Mouse (Mus musculus) MEL (cell line): ENCODE measurements around the gene Cyp2j12.

Experiments
- CTCF ChIP-seq, 3 experiments: IDR thresholded peaks in 2 of 3; conservative IDR thresholded peaks in 1 of 3; 2 replicates each; pipeline ENCODE4 v1.5.1; 2011 to 2012; ENCODE audit warnings: low read length in 3 of 3, low read depth in 2 of 3, mild to moderate bottlenecking in 2 of 3, improper control_type of control experiment in 1 of 3, inconsistent platforms in 1 of 3, mixed read lengths in 1 of 3, moderate library complexity in 1 of 3; ENCODE audit not compliant: control insufficient read depth in 1 of 3, insufficient read depth in 1 of 3, poor library complexity in 1 of 3, severe bottlenecking in 1 of 3
- EP300 ChIP-seq, 2 experiments: IDR thresholded peaks; 2 replicates each; pipeline ENCODE4 v1.6.1; 2011; ENCODE audit warnings: improper control_type of control experiment in 2 of 2, low read length in 2 of 2, low read depth in 1 of 2, mild to moderate bottlenecking in 1 of 2
- ETS1 ChIP-seq: IDR thresholded peaks from 2 replicates; pipeline ENCODE4 v1.6.1; 2012; ENCODE audit warnings: low read depth, mild to moderate bottlenecking, inconsistent platforms, low read length, improper control_type of control experiment, moderate library complexity
- GABPA ChIP-seq: IDR thresholded peaks from 2 replicates; pipeline ENCODE4 v1.6.1; 2012; ENCODE audit warnings: low read depth, mild to moderate bottlenecking, inconsistent platforms, low read length, improper control_type of control experiment, moderate library complexity
- KAT2A ChIP-seq: conservative IDR thresholded peaks from 2 replicates; pipeline ENCODE4 v1.6.1; 2012; ENCODE audit warnings: low read depth, low read length, improper control_type of control experiment, inconsistent platforms
- MAFK ChIP-seq: IDR thresholded peaks from 2 replicates; pipeline ENCODE4 v1.6.1; 2011; ENCODE audit warnings: low read depth, mild to moderate bottlenecking, low read length, improper control_type of control experiment, borderline replicate concordance
- NELFE ChIP-seq: IDR thresholded peaks from 2 replicates; pipeline ENCODE4 v1.6.1; 2011; ENCODE audit warnings: low read depth, low read length, improper control_type of control experiment
- RAD21 ChIP-seq: IDR thresholded peaks from 2 replicates; pipeline ENCODE4 v1.6.1; 2011; ENCODE audit warnings: mild to moderate bottlenecking, low read depth, low read length, improper control_type of control experiment
- SIN3A ChIP-seq: IDR thresholded peaks from 2 replicates; pipeline ENCODE4 v1.6.1; 2012; ENCODE audit warnings: low read length, improper control_type of control experiment, inconsistent platforms
- TAL1 ChIP-seq: IDR thresholded peaks from 2 replicates; pipeline ENCODE4 v1.6.1; 2012; ENCODE audit warnings: mild to moderate bottlenecking, inconsistent platforms, low read length, moderate library complexity, mixed read lengths
- UBTF ChIP-seq: IDR thresholded peaks from 2 replicates; pipeline ENCODE4 v1.6.1; 2012; ENCODE audit warnings: low read depth, mild to moderate bottlenecking, inconsistent platforms, low read length, improper control_type of control experiment, moderate library complexity, borderline replicate concordance; ENCODE audit not compliant: insufficient read depth
- USF1 ChIP-seq: IDR thresholded peaks from 2 replicates; pipeline ENCODE4 v1.6.1; 2014; ENCODE audit warnings: low read depth, mild to moderate bottlenecking, inconsistent platforms, low read length, improper control_type of control experiment, moderate library complexity
- ZNF384 ChIP-seq: IDR thresholded peaks from 2 replicates; pipeline ENCODE4 v1.6.1; 2012; ENCODE audit warnings: low read depth, mild to moderate bottlenecking, inconsistent platforms, low read length, improper control_type of control experiment

GRCm38 (mm10) chr4:96134246-96134645 lies 6.7 kb downstream of the Cyp2j12 start:
- TF ChIP-seq GABPA (no peak), ETS1 (no peak), CTCF (IDR thresholded peaks at IDR 0.05 in 2 of 3, conservative IDR thresholded peaks at IDR 0.05 in 1 of 3; ENCODE audit: control insufficient read depth in 1 of 3, insufficient read depth in 1 of 3, low read depth in 2 of 3, low read length in 3 of 3, poor library complexity in 1 of 3, severe bottlenecking in 1 of 3) (no peak), ZNF384 (no peak), TAL1 (no peak), NELFE (no peak), MAFK (no peak), UBTF (no peak), SIN3A (no peak), KAT2A (no peak), USF1 (no peak), EP300 (IDR thresholded peaks at IDR 0.05; ENCODE audit: low read depth in 1 of 2, low read length in 2 of 2) (no peak), RAD21 (no peak)
